Mouse (Mus musculus) large intestine, adult 2 months (tissue): ENCODE data around the gene Vmn2r12. TPM values are rescaled to one million over a fixed set of nuclear protein-coding genes. Genes with fewer than 3 reads are reported as not detected.
"Not testable (repeated sequence)": the region's sequence is repeated elsewhere in the genome, so short reads cannot be mapped to it uniquely, and the experiment has no call there.

ENCODE experiments used
- DNase-seq: peaks from one replicate; pipeline ENCODE4 v3.0.0-alpha.2; 2012; ENCODE audit warnings: low read depth, low spot score
- WGBS: fragments of 180-500 bp; shearing (Covaris S2); methylation state at CpG from one replicate; pipeline ENCODE4 v1.1.7; 2018; 5-methylcytosine and 5-hydroxymethylcytosine counted together
- polyA plus RNA-seq: library from polyadenylated mRNA; depleted of rRNA; stranded (reverse); fragments of >200 nt; gene quantifications from 2 replicates; pipeline ENCODE4 v1.2.3, GENCODE M21; 2012; rRNA removed

The Vmn2r12 gene
- polyA plus RNA-seq, result not detected in 2 replicates

DNA sequence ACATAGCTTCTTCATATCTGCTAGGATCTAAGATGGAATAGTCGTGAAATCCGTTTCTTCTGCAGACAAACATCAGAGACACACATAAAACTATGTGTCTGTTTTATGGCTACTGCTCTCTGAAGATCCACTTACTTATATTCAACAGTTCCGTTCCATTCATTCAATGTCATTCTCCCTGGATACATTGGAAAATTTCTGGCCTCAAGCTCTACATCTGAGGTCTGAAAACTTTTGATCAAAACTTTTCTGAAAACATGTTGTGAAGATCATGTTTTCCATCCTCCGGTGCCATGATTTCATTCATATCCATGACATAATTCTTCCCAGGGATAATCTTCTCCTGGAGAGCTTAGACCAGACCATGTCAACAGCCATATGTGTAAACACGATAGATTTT lies at the start of gene Vmn2r12:
Gene Vmn2r12, minus strand, starts transcription at position 101 of the 400 bp plus-strand sequence.
- WGBS, result 80% methylated on average over 5 of the region's 5 CpGs
- not testable (repeated sequence) for DNase-seq

- 79% methylated on average over 2 of the region's 2 CpGs for WGBS
- no peak for DNase-seq
Measured at GRCm38 (mm10) chr5:109139546-109139945, 41.8 kb upstream of the Vmn2r12 start.

GRCm38 (mm10) chr5:109136731-109137130 lies 39.0 kb upstream of the Vmn2r12 start:
- 68% methylated on average over 2 of the region's 2 CpGs for WGBS

DNA sequence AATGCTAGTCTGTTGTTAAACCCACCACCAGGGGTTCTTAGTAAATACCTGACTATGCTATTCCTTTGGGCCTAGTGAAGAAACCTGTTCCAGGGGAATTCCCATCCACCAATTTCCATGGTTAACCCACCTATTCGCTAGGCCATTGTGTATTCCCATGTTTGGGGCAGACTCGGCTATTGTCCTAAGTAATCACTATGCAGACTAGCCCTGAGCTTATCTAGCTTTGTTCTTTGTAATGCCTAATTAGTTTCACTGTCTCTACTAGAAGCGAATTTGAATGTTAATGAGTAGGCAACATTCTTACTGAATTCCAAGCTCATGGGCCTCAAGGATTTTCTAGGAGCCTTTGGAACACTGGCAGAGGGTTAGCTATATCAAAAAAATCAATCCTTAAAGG lies 1.3 kb downstream of the Vmn2r12 start:
- DNase-seq, result not testable (repeated sequence)

More at GRCm38 (mm10) chr5:109136731-109137130, 39.0 kb upstream of the Vmn2r12 start:
- no peak for DNase-seq

DNA sequence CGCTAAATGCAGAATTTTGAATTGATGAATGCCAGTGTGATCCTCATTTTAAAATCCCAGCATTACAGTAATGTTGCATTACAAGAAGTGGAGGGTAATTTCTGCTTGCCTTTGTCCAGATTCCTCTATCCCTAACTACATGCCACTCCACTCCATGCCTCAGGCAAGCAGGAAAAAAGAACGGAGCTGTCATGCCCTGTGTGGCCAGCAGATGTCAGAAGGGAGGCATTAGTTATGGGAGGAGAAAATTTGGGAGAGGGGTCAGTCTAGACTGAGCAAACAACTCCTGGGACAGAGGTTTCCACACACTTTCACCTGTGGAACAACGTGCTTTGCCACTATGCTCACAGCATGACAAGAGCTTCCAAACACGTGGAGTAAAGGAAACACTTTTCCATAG lies 25.7 kb downstream of the Vmn2r12 start:
- not testable (repeated sequence) for DNase-seq
- 42% methylated on average over 4 of the region's 4 CpGs for WGBS

More for the DNA sequence above, 1.3 kb downstream of the Vmn2r12 start:
- WGBS, result 73% methylated on average over 3 of the region's 3 CpGs

DNA sequence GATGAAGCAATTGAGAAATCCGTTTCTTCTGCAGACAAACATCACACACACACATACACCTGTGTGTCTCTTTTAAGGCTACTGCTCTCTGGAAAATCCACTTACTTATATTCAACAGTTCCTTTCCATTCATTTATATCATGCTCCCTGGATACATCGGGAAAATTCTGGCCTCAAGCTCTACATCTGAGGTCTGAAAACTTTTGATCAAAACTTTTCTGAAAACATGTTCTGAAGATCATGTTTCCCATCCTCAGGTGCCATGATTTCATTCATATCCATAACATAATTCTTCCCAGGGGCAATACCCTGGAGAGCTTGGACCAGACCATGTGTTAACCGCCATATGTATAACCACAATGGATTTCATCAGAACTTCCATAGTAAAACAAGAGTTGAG lies 38.3 kb downstream of the Vmn2r12 start, which contains the start of gene Vmn2r11:
Gene Vmn2r11, minus strand, starts transcription at position 101 of the 400 bp plus-strand sequence.
- DNase-seq, result not testable (repeated sequence)
- 84% methylated on average over 3 of the region's 3 CpGs for WGBS

DNA sequence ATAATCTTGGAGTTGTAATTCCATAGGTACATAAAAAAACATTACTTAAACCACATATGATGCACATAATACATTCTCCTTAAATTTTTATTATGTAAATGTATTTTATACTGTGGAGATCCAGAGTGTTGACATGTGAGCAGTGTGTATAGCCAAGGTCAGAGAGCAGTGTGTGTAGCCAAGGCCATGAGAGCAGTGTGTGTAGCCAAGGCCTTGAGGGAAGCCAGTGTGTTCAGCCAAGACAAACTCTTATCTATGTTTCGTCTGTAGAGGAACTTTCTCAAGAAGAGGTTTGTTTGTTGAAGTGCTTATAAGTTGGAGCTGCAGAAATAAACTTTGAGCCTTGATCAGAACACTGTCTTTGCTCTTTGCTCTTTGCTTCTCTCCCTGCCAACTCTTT lies 42.5 kb downstream of the Vmn2r12 start:
- no peak for DNase-seq
- WGBS, result 46% methylated on average over 1 of the region's 1 CpGs

Other genes starting within 250 kb of the Vmn2r12 start
- gene Vmn2r9, start 245.3 kb downstream of the Vmn2r12 start, polyA plus RNA-seq, result not detected in 2 replicates
- not detected in 2 replicates for gene Vmn2r10, start 91.4 kb downstream of the Vmn2r12 start, polyA plus RNA-seq
- not detected in 2 replicates for gene Vmn2r11, start 38.4 kb downstream of the Vmn2r12 start, polyA plus RNA-seq
- not detected in 2 replicates for gene Vmn2r13, start 94.2 kb upstream of the Vmn2r12 start, polyA plus RNA-seq
- not detected in 2 replicates for gene Vmn2r14, start 126.8 kb upstream of the Vmn2r12 start, polyA plus RNA-seq
- not detected in 2 replicates for gene Vmn2r15, start 199.7 kb upstream of the Vmn2r12 start, polyA plus RNA-seq
- gene Vmn2r16, start 232.2 kb upstream of the Vmn2r12 start, polyA plus RNA-seq, result not detected in 2 replicates